Mouse (Mus musculus) liver, postnatal 0 days (tissue): ENCODE results near the gene Spaca7.

ENCODE experiments used
- CTCF ChIP-seq: sonication (generic); IDR thresholded peaks from 2 replicates; pipeline ENCODE4 v1.5.1; 2016; ENCODE audit warnings: antibody characterized with exemption, low read depth
- EP300 ChIP-seq: IDR thresholded peaks from 2 replicates; pipeline ENCODE4 v1.6.1; 2016; ENCODE audit warnings: antibody characterized with exemption, low read depth, mild to moderate bottlenecking

DNA sequence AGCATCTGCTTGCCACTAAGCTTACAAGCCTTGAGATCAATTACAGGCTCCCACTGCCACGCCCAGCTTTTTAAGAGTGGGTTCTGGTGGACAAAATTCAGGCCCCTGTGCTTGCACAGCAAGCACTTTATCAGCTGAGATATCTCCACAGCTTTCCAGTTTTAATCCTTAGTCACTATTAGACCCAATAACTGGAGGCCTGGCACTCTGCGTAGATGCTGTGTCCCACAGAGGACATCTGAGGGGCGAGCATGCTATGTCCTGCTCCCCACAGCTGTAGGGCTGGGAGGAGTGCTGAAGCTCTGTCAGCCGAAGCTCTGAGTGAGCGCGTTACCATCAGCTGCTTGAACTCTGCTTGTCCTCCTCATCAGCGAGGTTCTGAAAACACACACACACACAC lies 6.3 kb upstream of the Spaca7 start:
- TF ChIP-seq EP300 (no peak), CTCF (no peak)
